Mouse (Mus musculus) cerebellum, postnatal 36 days (tissue): ENCODE measurements around the gene Mettl23.
A peak's percentile ranks its signal among the peaks of the same experiment; 100 is the strongest.
"Not testable (repeated sequence)": the region's sequence is repeated elsewhere in the genome, so short reads cannot be mapped to it uniquely, and the experiment has no call there.

Experiments
- DNase-seq, 2 experiments: peaks; one replicate each; pipeline ENCODE4 v3.0.0; 2021 to 2022; ENCODE audit warnings: mixed read lengths in 2 of 2

The Mettl23 gene

GRCm38 (mm10) chr11:116819932-116820593 lies 23.0 kb upstream of the Mettl23 start:
- no peak for DNase-seq

DNA sequence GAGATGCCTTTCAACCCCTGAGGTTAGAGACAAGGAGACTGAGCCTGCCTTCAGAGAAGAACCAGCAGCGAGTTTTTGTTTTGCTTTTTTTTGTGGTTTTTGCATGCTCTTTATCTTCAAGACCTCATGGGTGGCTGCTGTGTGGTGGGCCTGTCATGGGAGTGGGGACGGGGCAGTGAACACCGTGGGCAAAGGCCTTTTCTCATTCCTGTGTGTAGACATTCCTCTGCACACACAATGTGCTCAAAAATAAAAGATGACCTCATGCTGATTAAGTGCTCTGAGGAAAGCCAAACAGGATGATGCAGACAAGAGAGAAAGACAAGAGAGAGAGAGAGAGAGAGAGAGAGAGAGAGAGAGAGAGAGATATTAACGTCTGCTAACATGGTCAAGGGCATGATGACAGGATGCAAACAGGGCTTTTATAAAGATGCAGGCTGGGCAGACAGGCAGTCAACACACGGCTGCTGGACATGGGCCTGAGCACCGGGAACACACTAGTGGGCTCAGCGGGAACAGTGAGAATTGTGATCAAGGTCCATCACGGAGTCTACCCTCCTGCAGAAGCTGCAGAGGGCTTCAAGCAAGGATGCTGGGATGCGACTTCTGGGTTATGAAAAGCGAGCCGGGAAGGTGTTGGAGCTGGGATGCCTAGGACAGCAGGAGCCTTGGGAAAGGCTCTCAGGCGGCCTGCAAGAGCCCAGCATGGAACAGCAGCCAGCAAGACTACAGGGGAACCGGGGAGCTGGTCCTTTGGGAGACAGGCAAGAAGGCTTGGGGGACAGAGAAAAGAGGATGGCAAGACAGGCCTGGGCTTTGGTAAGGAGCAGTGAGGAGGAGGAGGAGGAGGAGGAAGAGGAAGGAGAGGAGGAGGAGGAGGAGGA lies 21.8 kb upstream of the Mettl23 start:
- no peak for DNase-seq

DNA sequence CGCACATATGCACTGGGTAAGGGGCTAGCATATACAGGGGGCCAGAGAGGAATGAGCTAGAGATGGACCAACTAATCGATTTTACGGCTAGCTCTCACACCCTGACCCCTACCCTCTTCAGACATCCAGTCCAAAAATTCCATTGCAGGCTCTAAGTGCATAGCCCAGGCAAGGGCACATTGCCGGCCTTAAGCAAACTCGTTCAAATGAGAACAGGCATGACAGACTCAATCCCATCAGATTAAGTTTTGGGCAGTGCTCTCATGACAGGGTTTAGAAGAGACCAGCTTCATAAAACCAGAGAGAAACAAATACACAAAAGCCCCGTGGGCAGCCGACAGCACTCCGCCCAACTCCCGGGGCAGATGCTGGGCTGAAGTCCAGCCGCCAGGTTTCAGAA lies 20.9 kb upstream of the Mettl23 start:
- no peak for DNase-seq

DNA sequence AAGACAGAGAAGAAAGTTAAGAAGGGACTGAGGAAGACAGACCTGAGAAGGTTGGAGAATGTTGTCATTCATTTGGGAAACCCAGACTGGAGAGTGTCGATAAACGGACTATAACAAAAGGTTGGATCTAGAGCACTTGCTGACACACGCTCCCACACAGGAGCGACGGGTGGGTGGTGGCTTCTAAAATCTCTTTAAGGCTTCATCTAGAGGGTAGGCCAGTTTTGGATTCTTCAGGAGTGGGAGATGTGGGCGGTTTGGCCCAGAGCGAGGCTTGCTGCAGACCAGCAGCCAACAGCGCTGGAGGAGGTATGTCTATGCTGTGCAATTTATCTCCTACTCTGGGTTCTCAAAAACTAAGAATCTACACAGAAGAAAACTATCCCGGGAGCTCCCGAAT lies 20.5 kb upstream of the Mettl23 start:
- no peak for DNase-seq

- DNase-seq: no peak
Measured at GRCm38 (mm10) chr11:116823255-116823654, 19.8 kb upstream of the Mettl23 start.

- DNase-seq: not testable (repeated sequence)
Measured at GRCm38 (mm10) chr11:116823885-116824284, 19.2 kb upstream of the Mettl23 start.

- DNase-seq: no peak
Measured at GRCm38 (mm10) chr11:116825230-116825629, 17.8 kb upstream of the Mettl23 start.

DNA sequence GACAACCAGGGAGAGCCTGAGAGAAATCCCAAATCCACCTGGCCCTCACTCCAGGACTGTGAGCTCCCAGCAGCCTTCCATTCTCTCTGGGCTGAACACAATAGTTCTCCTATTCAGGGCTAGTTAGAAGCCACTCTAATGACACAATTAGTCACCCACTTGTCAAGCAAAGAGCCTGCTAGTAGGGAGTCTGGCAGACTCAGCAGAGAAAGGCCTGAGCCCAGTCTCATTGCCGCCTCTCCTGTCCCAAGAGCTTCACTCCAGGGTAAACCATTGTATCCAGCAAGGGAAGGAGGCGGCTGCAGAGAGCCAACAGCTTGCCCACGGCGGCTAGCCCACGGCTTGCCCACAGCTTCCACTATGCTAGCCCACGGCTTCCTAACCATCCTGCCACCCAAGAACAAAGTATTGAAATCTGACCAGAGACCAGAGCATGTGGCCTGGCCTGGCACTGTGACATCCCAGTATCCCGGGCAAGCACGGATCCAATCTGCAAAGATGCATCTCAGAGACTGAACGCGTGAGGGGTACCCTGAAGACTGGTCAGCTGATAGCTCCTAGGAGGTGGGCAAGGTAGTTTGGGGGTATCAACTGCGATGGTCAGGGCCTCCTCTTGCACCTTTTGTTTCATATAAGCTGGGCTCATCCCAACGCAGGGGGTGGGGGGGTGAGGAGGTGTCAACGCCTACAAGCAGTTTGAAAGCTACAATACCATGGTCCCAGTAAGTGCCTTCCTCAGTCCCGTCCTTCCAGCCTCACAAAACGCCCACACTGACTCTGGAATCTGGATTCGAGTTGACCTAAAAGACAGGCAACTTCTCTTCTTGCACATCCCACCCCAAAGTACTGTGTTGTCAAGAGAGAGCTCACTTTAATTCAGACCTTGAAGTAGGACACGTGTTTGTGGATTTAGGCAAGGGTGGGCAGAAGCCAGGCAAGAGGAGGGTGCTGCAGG lies 16.3 kb upstream of the Mettl23 start:
- no peak for DNase-seq

GRCm38 (mm10) chr11:116827534-116828165 lies 15.4 kb upstream of the Mettl23 start, which contains the start of gene Mxra7:
Gene Mxra7, minus strand, starts transcription at chr11:116828046.
- peak; percentile 61 to 73 for DNase-seq

DNA sequence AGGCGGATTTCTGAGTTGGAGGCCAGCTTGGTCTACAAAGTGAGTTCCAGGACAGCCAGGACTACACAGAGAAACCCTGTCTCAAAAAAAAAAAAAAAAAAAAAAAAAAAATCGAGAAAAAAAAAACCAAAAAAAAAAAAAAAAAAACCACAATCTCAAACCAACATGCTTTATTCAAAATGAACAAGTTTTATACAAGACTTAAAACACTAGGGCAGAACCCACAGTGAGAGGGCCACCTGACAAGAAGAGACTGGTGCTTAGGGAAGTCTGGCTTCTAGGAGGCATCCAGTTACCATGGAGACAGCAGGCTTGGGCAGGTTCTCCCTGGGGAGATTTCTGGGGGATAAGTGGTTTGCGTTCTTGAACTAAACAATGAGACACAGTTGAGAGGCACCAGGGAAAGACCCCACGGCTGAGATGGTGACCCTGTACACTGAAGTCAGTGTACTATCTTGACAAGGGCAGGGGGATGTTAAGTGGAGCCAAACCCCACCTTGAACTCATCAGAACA lies 10.8 kb upstream of the Mettl23 start:
- no peak for DNase-seq

DNA sequence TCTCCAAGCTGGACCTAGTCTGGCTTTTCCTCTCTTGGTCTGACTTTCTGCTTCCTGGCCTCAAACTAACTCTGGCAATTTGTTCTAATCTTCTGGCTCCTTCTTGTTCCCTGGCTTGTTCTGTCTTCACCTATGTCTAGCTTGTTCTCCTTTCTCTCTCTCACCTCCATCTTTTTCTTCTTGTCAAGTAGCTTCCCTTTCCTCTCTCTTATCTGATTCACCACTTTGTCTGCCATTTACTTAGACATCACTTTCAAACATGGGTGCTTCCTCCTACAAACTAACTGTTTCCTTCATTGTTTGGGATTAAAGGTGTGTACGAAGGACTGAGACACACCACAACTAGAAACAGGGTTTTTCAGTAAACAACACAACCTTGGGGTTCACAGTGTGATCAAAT lies 8.1 kb upstream of the Mettl23 start:
- no peak for DNase-seq

- no peak for DNase-seq
Measured at GRCm38 (mm10) chr11:116836283-116836682, 6.8 kb upstream of the Mettl23 start.

DNA sequence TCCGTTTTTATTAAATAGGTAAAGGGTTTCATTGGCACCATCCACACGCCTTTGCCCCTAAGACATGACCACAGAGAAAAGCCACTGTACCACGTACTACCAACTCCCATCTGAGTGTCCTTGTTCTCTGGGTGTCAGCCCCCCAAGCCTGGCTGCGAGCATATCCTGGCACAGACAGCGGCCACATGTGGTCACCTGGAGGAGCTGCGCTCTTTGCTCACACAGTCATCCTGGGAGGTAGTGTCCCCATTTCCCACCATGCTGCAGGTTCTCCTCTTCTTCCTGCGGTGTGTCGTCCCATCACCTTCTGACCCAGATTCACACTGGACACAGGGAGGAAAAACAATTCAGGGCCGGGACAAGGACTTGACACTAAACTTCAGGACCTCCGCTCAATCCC lies 5.6 kb upstream of the Mettl23 start:
- DNase-seq: no peak

DNA sequence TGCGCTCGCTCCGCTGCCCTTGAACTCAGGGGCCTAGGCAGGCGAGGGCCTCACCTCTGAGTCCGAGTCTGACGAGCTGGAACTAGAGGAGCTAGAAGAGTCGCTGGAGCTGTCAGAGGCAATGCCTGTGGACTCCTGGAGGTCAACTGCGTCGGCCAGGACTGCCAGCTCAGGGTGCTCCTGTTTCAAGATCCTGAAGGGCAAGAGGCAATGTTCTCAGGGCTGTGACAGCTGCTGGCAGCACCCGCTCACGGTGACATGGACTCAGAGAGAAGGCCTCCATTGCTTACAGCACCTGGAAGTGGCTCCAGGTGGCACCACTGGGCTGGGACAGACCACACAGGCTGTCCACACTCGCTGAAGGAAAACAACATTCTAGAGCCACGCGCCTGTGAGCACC lies 4.1 kb upstream of the Mettl23 start:
- DNase-seq: no peak

DNA sequence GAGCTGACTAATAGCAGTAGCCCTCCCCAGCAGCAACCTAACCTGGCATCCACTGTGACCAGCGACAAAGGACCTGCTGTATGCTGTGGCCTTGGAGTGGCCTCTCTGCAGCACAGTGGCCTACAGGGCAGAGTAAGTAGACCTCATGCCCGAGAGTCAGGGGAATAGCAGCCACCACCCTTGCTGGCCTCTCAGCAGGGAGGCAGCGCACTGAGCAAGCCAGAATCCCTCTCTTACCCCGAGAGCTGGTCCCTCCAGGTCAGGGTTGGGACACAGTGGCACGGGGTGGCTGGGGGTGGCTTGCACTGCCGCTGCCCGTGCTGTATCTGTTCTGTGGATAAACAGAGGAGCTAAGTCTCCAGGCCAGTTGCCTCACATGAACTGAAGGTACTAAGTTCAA lies 3.5 kb upstream of the Mettl23 start:
- no peak for DNase-seq

DNA sequence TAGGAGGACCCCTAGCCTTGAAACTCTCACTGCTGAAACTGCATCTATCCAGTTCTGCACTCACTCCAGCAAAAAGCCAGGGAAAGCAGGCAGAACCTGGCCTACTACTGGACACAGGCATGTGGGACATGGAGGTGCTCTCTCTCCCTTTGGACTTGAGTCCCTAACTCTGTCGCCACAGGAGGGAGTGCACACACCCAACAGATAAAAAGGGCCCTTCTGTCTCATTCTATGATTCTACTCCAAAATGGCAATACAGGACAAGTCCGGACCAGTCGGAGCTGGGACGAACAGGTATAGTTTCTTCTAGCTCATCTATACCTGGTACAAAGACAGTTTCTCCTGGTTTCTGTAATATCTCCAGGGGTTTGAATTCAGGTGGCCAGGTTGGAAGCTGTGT lies 2.3 kb upstream of the Mettl23 start:
- no peak for DNase-seq

- DNase-seq: peak; percentile 68 to 73
Measured at GRCm38 (mm10) chr11:116842531-116843260, 382 bp upstream of the Mettl23 start.

DNA sequence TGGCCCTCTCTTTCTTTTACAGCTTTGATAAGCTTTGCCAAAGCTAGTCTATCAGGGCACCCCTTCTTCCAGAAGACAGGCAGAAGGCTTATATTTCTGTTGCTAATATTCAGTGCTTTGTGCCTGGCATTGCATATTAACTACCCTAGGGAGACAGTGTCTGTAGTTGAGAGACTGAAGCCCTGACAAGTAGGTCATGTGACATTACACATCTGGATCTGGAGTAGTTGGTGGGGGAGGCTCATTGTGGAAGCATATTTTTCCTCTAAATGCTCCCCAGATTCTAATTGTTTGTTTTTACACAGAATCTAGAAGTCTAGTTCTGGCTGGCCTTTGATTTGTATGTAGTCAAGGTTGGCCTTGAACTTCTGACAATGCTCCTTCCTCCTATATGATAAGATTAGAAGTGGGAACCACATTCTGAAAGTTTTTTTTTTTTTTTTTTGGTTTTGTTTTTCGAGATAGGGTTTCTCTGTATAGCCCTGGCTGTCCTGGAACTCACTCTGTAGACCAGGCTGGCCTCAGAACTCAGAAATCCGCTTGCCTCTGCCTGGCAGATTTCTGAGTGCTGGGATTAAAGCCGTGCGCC lies 3.6 kb downstream of the Mettl23 start:
- no peak for DNase-seq

GRCm38 (mm10) chr11:116847187-116848085 lies 4.4 kb downstream of the Mettl23 start:
- DNase-seq: no peak
